Mouse (Mus musculus) adrenal gland, postnatal 36 days (tissue): ENCODE results near the gene Ppp1r15a. TPM values are rescaled to one million over a fixed set of nuclear protein-coding genes. Genes with fewer than 3 reads are reported as not detected.
"Not testable (repeated sequence)": the region's sequence is repeated elsewhere in the genome, so short reads cannot be mapped to it uniquely, and the experiment has no call there.

Experiments used
- DNase-seq, 2 experiments: peaks; one replicate each; pipeline ENCODE4 v3.0.0; 2021; ENCODE audit warnings: mixed read lengths in 1 of 2
- total RNA-seq, 2 experiments: library from RNA; stranded (reverse); gene quantifications; 2 replicates each; pipeline ENCODE4 v1.2.3; 2021

The Ppp1r15a gene
- total RNA-seq, 2 experiments from 2014 or later, result 45.7 to 68.4 TPM

DNA sequence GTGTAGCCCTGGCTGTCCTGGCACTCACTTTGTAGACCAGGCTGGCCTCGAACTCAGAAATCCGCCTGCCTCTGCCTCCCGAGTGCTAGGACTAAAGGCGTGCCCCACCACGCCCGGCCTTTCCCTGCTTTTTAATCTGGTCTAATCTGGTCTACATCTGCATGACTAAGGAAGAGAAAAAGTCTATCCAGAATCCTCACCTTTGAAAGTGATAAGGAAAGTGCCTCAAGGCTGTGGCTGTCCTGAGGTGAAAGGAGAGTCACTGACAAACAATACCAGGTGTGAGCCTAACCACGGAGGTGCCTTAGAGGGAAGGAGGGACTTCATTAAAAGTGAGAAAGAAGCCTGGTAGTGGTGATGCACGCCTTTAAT is 25.4 kb upstream of the Ppp1r15a start:
- no peak for DNase-seq

DNA sequence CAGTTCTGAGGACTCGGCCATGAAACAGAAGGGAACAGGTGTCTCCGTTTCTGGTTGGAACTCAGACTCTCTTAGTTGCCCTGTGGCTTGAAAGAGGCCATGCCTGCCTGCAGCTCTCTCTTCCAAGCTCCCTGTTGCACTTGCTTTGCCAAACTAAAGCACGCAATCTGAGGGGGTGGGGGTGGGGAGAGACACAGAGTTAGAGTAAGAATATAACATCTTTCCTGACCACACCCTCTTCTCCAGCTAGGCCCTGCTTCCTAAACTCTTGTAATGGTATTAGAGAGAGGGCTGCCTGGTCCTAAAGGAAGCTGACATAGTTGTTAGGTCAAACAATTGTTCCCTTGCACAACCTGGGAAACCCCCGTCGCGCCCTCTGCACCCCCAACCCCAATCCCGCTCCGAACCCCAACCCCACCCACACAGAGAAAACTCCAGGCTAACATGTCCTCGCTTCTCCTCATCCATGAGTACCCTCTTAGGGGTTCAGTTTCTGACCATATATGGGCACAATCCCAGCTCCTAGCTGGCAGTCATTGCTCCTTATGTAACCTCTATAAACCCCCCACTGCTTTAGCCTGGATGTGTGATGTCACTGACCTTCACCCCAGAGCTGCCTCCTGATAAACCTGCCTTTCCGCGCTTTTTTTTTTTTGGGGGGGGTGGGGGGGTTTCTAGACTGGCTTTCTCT is 24.9 kb upstream of the Ppp1r15a start:
- no peak for DNase-seq

DNA sequence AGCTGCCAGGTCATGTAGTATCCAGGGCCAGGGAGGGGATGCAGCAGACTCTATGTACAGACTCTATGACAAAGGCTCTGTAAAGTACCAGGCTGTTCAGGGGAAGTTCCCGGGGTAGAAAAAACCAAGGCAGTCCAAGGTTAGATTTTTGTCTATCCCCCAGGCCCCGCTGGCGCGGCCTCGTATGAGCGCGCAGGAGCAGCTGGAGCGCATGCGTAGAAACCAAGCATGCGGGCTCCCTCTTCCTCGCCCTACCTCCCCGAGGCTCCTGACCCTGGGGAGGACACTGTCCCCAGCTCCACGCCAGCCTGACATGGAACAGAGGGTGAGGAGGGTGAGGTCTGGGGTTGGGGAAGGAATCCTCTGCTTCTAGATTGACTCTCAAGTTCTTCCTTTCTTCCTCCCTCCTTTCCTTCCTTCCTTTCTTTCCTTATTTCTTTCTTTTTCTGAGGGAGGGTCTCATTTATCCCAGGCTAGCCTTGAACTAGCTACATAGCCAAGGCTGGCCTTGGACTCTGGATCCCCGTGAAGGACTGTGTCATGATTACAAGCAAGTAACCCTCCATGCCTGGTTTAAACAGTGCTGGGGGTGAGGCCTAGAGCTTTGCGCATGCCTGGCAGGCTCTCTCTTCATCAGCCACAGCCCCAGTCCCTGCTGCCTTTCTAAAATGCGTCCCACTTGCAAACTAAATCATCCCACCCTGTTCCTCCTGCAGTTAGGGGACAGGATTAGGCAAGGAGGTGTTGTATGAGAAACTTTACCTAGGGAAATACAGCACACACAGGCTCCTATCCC is 23.8 kb upstream of the Ppp1r15a start:
- DNase-seq, result peak; percentile 53 to 59

DNA sequence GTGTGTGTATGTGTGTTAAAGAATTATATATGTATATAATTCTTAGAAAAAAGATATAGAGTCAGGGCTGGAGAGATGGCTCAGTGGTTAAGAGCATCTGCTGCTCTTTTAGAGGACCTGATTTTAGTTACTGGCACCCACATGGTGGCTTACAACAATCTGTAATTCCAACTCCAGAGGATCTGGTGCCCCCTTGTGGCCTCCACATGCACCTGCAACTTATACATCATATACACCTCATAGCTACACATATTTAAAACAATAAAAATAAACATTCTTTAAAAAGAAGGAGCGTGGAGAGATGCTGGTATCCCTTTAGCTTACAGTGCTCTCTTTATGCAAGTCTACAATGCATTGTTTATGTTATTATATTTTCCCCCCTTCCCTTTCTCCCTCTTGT is 18.5 kb upstream of the Ppp1r15a start:
- no peak for DNase-seq

DNA sequence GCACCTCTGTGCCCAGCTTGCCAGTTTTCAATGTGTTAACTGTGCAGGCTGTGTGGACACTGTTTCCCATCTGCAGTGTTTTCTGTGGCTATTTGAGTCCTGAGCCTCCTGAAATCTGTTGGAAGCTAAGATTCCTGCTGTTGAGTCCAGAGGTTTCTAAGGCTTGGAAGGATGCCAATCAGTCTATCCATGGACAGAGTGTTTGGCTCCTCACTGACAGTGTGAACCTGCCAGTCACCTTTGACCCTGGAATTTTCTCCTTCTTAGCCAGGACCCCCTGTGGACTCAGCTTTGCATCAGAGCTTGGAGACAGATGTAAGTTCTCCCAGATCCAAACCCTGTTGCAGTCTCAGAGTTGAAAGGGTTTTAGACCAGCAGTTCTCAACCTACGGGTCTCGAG is 14.1 kb upstream of the Ppp1r15a start:
- no peak for DNase-seq

GRCm38 (mm10) chr7:45539095-45539494 is 13.0 kb upstream of the Ppp1r15a start:
- no peak for DNase-seq

- DNase-seq, result peak; percentile 50 to 64
Measured at GRCm38 (mm10) chr7:45538163-45539041, 12.3 kb upstream of the Ppp1r15a start.

DNA sequence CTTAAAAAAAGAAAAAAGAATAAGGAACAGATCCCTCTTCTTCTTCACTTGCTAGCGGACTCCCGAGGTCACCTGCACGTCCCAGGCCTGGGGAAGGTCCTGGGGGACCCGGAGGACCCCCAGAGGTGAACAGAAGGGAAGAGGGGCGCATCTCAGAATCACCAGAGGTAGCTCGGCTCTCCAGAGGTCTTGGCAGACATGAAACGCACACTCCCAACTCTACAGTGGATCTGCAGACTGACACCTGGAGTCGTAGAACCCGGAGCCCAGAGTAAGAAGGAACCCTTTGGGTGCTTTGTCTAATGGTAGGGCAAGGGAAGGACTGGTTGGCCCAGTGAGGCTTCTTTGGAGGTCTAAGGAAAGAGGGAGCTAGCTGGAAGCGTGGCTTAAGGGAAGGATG is 11.5 kb upstream of the Ppp1r15a start:
- no peak for DNase-seq

- DNase-seq, result no peak
Measured at GRCm38 (mm10) chr7:45535676-45536075, 9.6 kb upstream of the Ppp1r15a start.

DNA sequence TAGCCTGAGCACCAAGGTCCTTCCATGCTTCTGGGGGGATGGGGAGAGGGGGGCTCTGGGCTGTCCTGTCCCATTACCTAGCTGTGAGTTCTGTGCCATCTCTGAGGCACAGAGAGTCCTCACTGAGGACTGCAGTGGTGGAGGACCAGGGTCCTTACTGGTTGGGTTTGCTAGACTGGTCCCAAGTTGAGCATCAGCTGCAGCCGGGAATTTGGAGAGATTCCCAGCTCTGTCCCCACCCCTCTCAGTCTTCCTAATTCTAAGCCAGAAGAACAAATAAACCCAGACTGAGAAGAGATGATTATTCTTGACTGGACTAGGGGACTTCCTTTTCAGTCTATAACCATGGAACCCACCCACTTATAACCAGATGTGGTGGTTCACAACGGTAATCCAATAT is 4.6 kb upstream of the Ppp1r15a start:
- DNase-seq, result no peak

- no peak for DNase-seq
Measured at GRCm38 (mm10) chr7:45529461-45529860, 3.4 kb upstream of the Ppp1r15a start.

DNA sequence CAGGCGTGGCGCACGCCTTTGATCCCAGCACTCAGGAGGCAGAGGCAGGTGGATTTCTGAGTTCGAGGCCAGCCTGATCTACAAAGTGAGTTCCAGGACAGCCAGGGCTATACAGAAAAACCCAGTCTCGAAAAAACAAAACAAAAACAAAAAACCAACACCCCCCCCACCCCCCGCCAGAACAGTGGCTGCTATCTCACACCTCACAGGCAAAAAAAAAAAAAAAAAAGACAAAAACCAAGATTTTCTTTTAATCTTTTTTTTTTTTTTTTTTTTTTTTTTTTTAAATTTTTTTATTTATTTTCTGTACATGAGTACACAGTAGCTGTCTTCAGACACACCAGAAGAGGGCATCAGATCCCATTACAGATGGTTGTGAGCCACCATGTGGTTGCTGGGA is 1.1 kb upstream of the Ppp1r15a start:
- not testable (repeated sequence) for DNase-seq

GRCm38 (mm10) chr7:45526474-45527120 is 529 bp upstream of the Ppp1r15a start:
- no peak for DNase-seq

GRCm38 (mm10) chr7:45524841-45525621 is 1.0 kb downstream of the Ppp1r15a start:
- DNase-seq, result peak; percentile 53 to 56

DNA sequence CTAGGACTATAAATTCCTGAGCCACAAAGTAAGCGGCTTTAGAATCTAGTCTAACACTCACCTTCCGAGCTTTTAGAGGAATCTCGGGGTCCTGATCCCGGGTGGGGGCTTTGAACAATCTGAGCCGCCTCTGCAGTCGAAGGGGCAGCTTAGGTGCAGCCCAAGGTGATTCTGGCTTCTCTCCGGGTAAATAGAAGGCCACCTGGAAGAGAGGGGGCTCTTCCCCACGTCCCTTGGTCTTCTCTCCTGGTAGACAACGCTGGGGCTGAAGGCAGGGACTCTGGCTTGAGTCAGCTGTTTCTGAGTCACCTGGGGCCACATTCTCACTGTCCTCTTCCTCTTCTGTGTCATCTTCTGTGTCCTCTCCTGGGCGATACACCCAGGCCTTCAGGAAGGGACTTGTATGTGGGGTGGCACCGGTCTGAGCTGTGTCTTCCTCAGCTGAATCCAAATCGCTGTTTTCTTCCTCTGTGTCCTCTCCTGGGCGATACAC is 2.3 kb downstream of the Ppp1r15a start:
- DNase-seq, result no peak

- DNase-seq, result no peak
Measured at GRCm38 (mm10) chr7:45522957-45523676, 3.0 kb downstream of the Ppp1r15a start.

GRCm38 (mm10) chr7:45522194-45522752 is 3.8 kb downstream of the Ppp1r15a start:
- no peak for DNase-seq

DNA sequence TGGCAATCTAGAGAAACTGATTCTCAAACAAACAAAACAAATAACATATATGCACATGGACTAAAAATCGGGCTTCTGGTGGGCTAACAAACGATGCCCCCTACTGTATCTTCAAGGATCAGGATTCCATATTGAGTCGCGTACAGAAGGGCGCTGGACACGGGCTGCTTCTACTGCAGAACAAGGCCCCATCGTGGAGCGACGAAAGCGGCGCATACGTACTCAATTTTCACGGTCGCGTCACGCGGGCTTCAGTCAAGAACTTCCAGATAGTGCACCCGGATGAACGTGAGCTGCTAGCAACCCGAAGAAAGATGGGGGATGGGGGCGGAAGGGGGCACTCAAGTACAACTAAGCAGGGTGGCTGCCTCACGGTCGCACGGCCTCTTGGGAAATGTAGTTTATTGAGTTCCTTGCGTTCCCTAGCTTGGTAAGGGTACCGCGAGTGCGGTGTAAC is 4.3 kb downstream of the Ppp1r15a start:
- DNase-seq, result peak; percentile 87 to 94

DNA sequence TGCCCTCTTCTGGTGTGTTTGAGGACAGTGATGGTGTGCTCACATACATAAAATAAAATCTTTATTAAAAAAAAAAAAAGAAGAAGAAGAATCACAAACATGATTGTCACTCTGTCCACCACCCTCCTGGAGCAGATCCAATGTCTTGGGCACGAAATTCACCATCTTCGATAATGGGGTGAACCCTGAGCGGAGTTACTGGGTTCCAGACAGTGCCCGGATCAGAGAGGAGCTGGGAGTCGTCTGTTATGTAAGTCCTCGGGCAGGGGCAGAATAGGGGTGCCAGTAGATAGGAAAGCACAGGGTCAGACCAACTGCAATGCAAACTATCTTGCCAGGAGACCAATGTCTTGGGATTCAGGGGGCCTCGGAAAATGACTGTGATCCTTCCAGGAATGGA is 5.5 kb downstream of the Ppp1r15a start:
- DNase-seq, result no peak
